Mouse (Mus musculus): Measurements from ENCODE around the gene Olfr1053.
"Not testable (repeated sequence)": the region's sequence is repeated elsewhere in the genome, so short reads cannot be mapped to it uniquely, and the experiment has no call there.

Gene Olfr1053

DNA sequence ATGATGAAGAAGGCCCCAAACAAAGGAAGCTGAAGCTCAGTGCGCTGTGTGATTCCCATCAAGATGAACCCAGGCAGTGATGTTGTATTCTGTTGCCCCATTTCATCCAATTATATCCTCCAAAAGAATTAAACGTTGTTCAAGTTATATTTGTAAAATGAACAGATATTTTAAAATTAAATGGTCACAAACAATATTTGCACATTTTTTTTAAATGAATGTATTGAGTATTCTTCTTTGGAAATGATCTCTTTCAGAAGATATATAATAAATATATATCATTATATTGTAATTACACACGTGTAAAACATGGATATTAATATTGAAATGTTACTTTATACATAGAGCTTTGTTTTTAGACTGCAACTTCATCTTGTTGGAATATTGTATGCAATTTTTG is at the start of gene Olfr1053:
Olfr1053 (minus strand) TSS at position 101 of the 400 bp plus-strand sequence.
- in situ Hi-C loops (cut with MseI, MboI), result no loop called here

DNA sequence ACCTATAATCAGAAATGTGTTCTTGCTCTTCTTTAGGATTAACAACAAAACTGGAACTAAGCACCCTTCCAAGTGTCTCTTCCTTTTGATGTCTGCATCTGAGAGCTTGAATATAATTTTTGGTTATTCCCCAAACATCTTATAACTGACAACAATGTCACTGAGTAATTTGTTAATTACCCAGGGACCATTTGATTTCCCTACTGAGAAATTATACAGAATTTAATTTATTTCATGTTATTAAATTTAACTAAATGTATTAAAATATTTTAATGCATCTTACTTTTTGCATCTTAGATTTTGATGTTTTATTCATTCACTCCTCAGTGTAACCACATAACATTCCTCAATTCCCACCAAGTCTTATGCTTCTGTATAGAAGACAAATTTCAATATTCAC is 47.3 kb upstream of the Olfr1053 start, which contains the start of gene Olfr1056:
Olfr1056 (minus strand) TSS at position 101 of the 400 bp plus-strand sequence.
- in situ Hi-C loops (cut with MseI, MboI), result no loop called here

DNA sequence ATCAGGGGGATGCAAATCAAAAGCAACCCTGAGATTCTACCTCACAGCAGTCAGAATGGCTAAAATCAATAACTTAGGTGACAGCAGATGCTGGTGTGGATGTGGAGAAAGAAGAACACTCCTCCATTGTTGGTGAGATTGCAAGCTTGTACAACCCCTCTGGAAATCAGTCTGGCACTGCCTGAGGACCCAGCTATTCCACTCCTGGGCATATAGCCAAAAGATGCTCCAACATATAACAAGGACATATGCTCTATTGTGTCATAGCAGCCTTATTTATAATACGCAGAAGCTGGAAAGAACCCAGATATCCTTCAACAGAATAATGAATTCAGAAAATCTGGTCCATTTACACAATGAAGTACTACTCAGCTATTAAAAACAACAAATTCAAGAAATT is 36.7 kb upstream of the Olfr1053 start:
- in situ Hi-C loops (cut with MseI, MboI), result not testable (repeated sequence)

DNA sequence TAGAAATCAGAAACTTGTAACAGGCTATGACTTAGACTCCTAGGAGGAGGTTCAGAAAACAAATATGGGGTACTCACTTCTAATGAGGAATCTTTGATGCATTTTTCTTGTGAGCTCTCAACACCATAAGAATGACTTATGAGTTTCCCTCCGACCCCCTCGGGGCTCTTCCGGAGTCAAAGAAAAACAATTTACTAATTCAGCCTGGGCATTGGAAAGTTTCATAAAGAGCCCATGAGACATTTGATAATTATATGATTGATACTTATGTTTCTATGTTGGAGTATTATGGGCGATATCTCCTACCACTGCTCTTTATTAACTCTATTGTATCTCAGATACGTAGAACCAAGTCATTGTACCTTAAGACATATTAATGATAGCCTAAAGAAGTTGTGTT is 35.1 kb upstream of the Olfr1053 start, which contains the start of gene Olfr1055:
Olfr1055 (minus strand) TSS at position 101 of the 400 bp plus-strand sequence.
- in situ Hi-C loops (cut with MseI, MboI), result no loop called here

DNA sequence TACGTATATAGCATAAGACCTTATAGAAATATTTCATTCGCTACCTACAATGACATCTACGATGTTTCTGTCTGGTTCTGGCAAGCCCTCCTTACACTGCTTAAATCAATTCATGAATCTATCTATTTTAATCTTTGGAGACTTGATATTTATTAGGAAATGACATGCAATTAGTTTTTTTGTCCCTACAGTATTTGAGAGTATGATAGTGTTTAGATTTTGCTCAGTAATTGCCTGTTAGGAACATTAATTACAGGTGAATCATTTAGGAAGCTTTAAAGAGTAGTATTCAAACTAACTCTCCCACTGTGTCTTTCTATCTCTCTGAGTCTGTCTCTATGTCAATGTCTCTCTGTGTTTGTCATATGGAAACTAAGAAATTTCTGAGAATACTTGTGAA is 20.2 kb upstream of the Olfr1053 start, which contains the start of gene Olfr1054:
Olfr1054 (minus strand) TSS at position 101 of the 400 bp plus-strand sequence.
- in situ Hi-C loops (cut with MseI, MboI), result no loop called here

DNA sequence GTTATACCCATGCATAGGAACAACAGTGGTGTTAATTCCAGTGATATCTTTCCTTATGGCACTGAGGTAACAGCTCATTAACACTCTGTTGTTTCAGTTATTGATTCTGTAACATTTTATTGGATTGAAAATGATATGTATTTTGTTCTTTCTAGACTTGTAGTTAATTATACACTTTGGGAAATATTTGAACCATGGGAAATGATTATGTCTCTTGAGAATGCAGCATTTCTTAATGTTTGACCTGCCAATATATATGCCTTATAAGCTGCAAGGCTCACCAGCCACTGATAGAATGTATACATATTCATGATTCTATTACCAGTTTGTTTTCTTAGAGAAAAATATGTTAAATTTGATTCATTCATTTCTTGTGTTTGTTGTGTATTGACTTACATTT is 22.9 kb downstream of the Olfr1053 start, which contains the start of gene Olfr1052:
Olfr1052 (plus strand) TSS at position 301 of the 400 bp plus-strand sequence.
- in situ Hi-C loops (cut with MseI, MboI), result no loop called here

GRCm38 (mm10) chr2:86278988-86279387 is 36.1 kb downstream of the Olfr1053 start, which contains the start of gene Olfr1051:
Olfr1051 (minus strand) TSS chr2:86279088.
- in situ Hi-C loops (cut with MseI, MboI), result not testable (repeated sequence)
